Mouse (Mus musculus) midbrain, embryonic 12.5 days (tissue): ENCODE data around the gene Cirbp. TPM values are rescaled to one million over a fixed set of nuclear protein-coding genes. Genes with fewer than 3 reads are reported as not detected.

Experiments
- ATAC-seq: fragments of 200-750 bp; cut with Nextera tagmentation; 2 replicates; pipeline ENCODE4 v1.8.0; 2017; ENCODE audit warnings: low read depth, moderate TSS enrichment, moderate library complexity; ENCODE audit not compliant: low FRiP score
- H3K27ac ChIP-seq: fragments of 300-500 bp; sonication (generic); replicated peaks from 2 replicates; pipeline ENCODE4 v1.5.1; 2016; ENCODE audit warnings: mild to moderate bottlenecking
- H3K27me3 ChIP-seq: fragments of 300-500 bp; sonication (generic); 2 replicates; pipeline ENCODE4 v1.6.1; 2016; ENCODE audit warnings: mild to moderate bottlenecking
- H3K36me3 ChIP-seq: fragments of 300-500 bp; sonication (generic); 2 replicates; pipeline ENCODE4 v1.6.1; 2016
- H3K4me1 ChIP-seq: fragments of 300-500 bp; sonication (generic); 2 replicates; pipeline ENCODE4 v1.6.1; 2016
- H3K4me2 ChIP-seq: fragments of 300-500 bp; sonication (generic); replicated peaks from 2 replicates; pipeline ENCODE4 v1.6.1; 2016; ENCODE audit warnings: mild to moderate bottlenecking, moderate library complexity
- H3K4me3 ChIP-seq: fragments of 300-500 bp; sonication (generic); 2 replicates; pipeline ENCODE4 v1.5.1; 2016; ENCODE audit warnings: mild to moderate bottlenecking
- H3K9ac ChIP-seq: fragments of 300-500 bp; sonication (generic); replicated peaks from 2 replicates; pipeline ENCODE4 v1.6.1; 2016; ENCODE audit warnings: mild to moderate bottlenecking, moderate library complexity
- H3K9me3 ChIP-seq: fragments of 300-500 bp; sonication (generic); 2 replicates; pipeline ENCODE4 v1.6.1; 2016; ENCODE audit warnings: mild to moderate bottlenecking
- WGBS: fragments of 180-500 bp; shearing (Covaris S2); methylation state at CpG from one replicate; pipeline ENCODE4 v1.1.7; 2016; 5-methylcytosine and 5-hydroxymethylcytosine counted together
- polyA plus RNA-seq: library from polyadenylated mRNA; unstranded; fragments of >200 nt; fragmentation: Nextera tagmentation; extraction: Ambion mirVana; gene quantifications from 2 replicates; pipeline ENCODE4 v1.2.1, GENCODE M21; 2016

The Cirbp gene
- polyA plus RNA-seq, 1 experiment from 2014 or later, result 233 TPM

GRCm38 (mm10) chr10:80147146-80147718 is 18.6 kb upstream of the Cirbp start:
- H3K27me3 ChIP-seq, result no peaks in the 10 kb centered on the region
- peaks cover 49% of the 10 kb centered on the region for H3K4me1 ChIP-seq
- peak overlapping the region; percentile 89; the same call in 1 of the 2 replicates for H3K9ac ChIP-seq
- peak overlapping the region; percentile 96 for H3K4me2 ChIP-seq
- H3K36me3 ChIP-seq, result peaks cover 42% of the 10 kb centered on the region
- H3K9me3 ChIP-seq, result no peaks in the 10 kb centered on the region
- peak overlapping the region; percentile 98 for H3K27ac ChIP-seq
- peak overlapping the region; percentile 100 for H3K4me3 ChIP-seq
- 77% methylated on average over 5 of the region's 5 CpGs for WGBS
- no peak for ATAC-seq

DNA sequence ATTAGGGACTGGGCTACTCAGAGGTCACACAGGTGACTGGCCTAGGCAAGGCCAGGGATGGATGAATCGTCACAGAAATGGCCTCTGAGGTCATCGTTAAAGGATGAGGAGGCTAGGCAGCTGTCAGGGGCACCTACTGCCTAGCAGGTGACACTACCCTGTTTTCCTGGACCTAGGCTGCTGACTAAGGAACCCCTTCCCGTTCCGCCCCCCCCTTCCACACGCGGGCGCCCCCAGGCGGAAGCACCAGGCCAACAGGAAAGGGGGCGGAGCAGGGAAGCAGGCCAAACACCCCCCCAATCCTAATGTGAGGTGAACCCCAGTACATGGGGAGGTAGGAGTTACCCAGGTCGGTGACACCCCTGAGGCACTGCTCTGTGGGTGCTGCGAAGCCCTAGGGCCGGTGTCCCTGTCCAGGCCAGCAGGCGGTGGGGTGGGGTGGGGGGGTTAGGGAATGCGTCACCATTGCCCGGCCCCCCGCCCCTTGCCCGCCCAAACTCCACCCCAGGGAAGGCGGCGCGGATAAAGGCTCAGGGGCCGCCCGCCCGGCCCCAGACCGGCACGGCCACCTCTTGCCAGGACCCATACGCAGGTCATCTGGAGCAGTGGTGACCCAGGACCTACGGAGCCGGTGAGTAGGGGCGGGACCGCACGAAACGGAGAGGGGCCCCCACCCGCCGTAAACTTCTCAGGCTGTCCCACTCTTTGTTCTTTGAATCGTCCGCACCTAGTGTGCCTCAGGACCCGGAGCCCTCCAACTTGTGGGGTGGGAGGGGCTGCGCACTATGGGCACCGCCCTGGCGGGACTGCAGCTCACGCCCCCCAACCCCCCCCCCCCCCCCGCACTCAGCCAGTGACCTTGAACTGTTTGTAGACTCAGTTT is 17.8 kb upstream of the Cirbp start, which contains the start of gene Midn:
Midn (plus strand) TSS at position 554 of the 883 bp plus-strand sequence.
- Histone ChIP-seq H3K4me2 (peak within 1 kb of the TSS; percentile 96), H3K36me3 (peaks cover 49% of the 10 kb centered on the region), H3K9me3 (no peaks in the 10 kb centered on the region), H3K27ac (peak within 1 kb of the TSS; percentile 98), H3K9ac (peak within 1 kb of the TSS; percentile 89), H3K27me3 (no peaks in the 10 kb centered on the region), H3K4me3 (peak within 1 kb of the TSS; percentile 100), H3K4me1 (peaks cover 51% of the 10 kb centered on the region)
- peak; percentile 21 for ATAC-seq
- 1% methylated on average over 26 of the region's 42 CpGs for WGBS

DNA sequence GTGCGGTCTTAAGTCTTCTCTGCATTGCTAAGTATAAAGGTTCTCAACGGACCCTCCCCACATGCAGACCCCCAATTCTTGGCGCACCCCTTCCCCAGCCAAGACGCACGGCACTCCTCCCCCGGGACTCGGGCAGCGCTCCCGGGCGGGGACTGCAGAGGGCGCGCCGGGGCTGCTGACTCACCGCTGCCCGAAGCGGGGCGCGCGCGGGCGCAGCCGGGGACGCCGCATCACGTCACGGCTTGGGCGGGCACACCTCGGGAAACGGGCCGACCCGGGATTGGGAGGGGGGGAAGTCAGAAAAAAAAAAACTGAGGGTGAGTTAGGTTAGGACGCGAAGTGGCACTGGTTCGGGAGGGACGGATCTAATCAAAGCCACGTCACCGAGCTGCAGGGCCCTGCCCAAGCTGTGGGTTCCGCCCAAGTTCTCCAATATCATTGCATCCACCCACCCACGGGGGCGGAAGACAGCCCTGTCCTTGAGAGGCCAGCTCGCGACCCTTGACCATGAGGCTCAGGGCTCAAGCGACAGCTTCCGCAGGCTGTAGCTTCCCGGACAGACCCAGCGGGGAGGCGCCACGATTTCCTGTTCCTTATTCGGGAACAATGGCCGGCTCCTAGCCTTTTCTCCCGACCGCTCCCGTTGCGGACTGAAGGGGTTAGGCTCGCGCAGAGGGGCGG is 17.0 kb upstream of the Cirbp start:
- H3K4me1 ChIP-seq, result peaks cover 52% of the 10 kb centered on the region

GRCm38 (mm10) chr10:80149291-80150225 is 16.2 kb upstream of the Cirbp start:
- H3K27ac ChIP-seq, result peak overlapping the region; percentile 100
- H3K4me3 ChIP-seq, result peak overlapping the region; percentile 100
- H3K4me2 ChIP-seq, result peak overlapping the region; percentile 96
- H3K27me3 ChIP-seq, result no peaks in the 10 kb centered on the region
- peaks cover 54% of the 10 kb centered on the region for H3K36me3 ChIP-seq
- peak overlapping the region; percentile 100 for H3K9ac ChIP-seq
- peak; percentile 78 for ATAC-seq
- no peaks in the 10 kb centered on the region for H3K9me3 ChIP-seq
- H3K4me1 ChIP-seq, result peaks cover 56% of the 10 kb centered on the region
- WGBS, result 0% methylated on average over 84 of the region's 88 CpGs

More for the DNA sequence above, 17.0 kb upstream of the Cirbp start:
- peaks cover 54% of the 10 kb centered on the region for H3K36me3 ChIP-seq
- H3K27ac ChIP-seq, result peak overlapping the region; percentile 98
- peak; percentile 45 for ATAC-seq
- no peaks in the 10 kb centered on the region for H3K27me3 ChIP-seq
- no peaks in the 10 kb centered on the region for H3K9me3 ChIP-seq
- peak overlapping the region; percentile 89 for H3K9ac ChIP-seq
- peak overlapping the region; percentile 100 for H3K4me3 ChIP-seq
- under 1% methylated on average over 57 of the region's 57 CpGs for WGBS
- H3K4me2 ChIP-seq, result peak overlapping the region; percentile 96

DNA sequence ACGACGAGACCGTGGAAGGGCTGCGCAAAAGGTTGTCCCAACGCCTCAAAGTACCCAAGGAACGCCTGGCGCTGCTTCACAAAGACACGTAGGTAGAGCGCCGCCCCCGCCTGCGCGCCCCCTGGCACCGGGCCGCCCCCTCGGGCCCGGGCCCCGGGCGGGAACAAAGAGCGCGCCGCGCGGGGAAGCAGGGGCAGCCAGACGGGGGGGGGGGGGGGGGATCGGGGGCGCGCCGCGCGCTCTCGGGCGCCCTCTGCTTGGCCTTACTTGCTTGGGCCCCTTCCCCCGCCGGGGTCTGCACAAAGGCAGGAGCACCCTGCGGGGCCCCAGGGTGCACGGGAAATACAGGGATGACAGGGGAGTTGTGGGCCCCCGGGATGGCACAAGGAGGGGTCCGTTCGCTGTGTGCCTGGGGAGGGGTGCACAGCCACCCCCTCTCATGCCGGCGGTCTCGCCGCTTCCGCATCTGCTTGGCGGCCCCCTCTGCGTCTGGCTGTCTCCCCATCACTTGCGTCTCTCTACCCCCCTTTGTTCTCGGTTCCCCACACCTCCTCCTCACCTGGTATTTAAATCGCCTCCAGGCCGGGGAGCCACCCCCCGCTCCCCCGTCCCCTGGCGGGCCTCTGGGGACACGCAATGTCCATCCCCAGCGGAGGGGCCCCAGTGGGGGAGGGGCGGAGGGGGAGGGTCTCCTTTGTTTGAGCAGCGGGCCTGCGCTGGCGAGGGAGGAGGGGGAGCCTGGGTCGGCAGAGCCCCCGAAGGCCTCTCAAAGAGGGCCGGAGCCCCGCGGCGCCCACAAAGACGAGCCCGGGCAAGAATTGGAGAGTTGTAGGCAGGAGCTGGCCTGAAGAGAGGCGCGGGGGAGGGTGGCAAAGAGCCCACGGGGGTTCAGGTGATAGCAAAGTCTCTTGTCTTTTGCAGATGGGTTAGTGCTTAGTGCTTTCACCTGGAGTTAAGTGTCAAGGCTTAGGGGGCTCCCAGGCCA is 15.3 kb upstream of the Cirbp start:
- no peak; the same call in 1 of the 2 replicates for ATAC-seq
- peak overlapping the region; percentile 100 for H3K9ac ChIP-seq
- peaks cover 58% of the 10 kb centered on the region for H3K4me1 ChIP-seq
- peak overlapping the region; percentile 100 for H3K27ac ChIP-seq
- WGBS, result under 1% methylated on average over 54 of the region's 71 CpGs
- peaks cover 54% of the 10 kb centered on the region for H3K36me3 ChIP-seq
- no peaks in the 10 kb centered on the region for H3K27me3 ChIP-seq
- peak overlapping the region; percentile 100 for H3K4me3 ChIP-seq
- peak overlapping the region; percentile 96 for H3K4me2 ChIP-seq
- no peaks in the 10 kb centered on the region for H3K9me3 ChIP-seq

GRCm38 (mm10) chr10:80151211-80152034 is 14.4 kb upstream of the Cirbp start:
- Histone ChIP-seq H3K9ac (peak overlapping the region; percentile 100), H3K27me3 (no peaks in the 10 kb centered on the region), H3K27ac (peak overlapping the region; percentile 100), H3K4me1 (peaks cover 58% of the 10 kb centered on the region), H3K4me2 (peak overlapping the region; percentile 96), H3K36me3 (peaks cover 55% of the 10 kb centered on the region), H3K9me3 (no peaks in the 10 kb centered on the region), H3K4me3 (peak overlapping the region; percentile 100)
- under 1% methylated on average over 26 of the region's 26 CpGs for WGBS
- ATAC-seq, result no peak

GRCm38 (mm10) chr10:80152071-80152872 is 13.5 kb upstream of the Cirbp start:
- peak overlapping the region; percentile 100 for H3K4me3 ChIP-seq
- no peaks in the 10 kb centered on the region for H3K27me3 ChIP-seq
- peak overlapping the region; percentile 100 for H3K9ac ChIP-seq
- ATAC-seq, result no peak
- peak overlapping the region; percentile 100 for H3K27ac ChIP-seq
- peak overlapping the region; percentile 96 for H3K4me2 ChIP-seq
- peaks cover 60% of the 10 kb centered on the region for H3K4me1 ChIP-seq
- H3K9me3 ChIP-seq, result no peaks in the 10 kb centered on the region
- H3K36me3 ChIP-seq, result peaks cover 64% of the 10 kb centered on the region
- 4% methylated on average over 15 of the region's 15 CpGs for WGBS

DNA sequence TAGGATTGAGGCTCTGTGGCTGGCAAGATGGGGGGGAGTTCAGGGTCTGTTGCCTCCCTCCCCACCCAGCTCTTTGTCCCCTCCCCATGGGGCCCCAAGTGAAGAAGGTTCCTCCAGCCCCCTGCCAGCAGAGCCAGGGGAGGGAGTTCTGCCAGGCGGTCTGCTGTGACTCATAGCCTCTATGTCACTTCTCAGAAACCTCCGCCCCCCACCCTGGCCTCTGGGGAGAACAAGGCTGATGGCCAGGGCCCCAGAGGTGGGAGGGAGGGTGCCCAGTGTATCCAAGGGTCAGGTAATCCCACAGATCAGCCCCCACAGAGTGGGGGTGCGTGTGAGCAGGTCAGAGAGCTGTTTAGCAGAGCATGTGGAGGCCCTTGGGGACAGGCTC is 12.9 kb upstream of the Cirbp start:
- H3K36me3 ChIP-seq, result peaks cover 67% of the 10 kb centered on the region
- H3K4me2 ChIP-seq, result peak overlapping the region; percentile 96
- H3K9ac ChIP-seq, result peak overlapping the region; percentile 100
- peak overlapping the region; percentile 100 for H3K27ac ChIP-seq
- no peaks in the 10 kb centered on the region for H3K27me3 ChIP-seq
- ATAC-seq, result no peak
- H3K4me1 ChIP-seq, result peaks cover 59% of the 10 kb centered on the region
- 34% methylated on average over 3 of the region's 3 CpGs for WGBS
- H3K4me3 ChIP-seq, result peak overlapping the region; percentile 100
- no peaks in the 10 kb centered on the region for H3K9me3 ChIP-seq

GRCm38 (mm10) chr10:80153713-80154112 is 12.1 kb upstream of the Cirbp start:
- Histone ChIP-seq H3K9me3 (no peaks in the 10 kb centered on the region), H3K4me1 (peaks cover 66% of the 10 kb centered on the region), H3K27me3 (no peaks in the 10 kb centered on the region), H3K36me3 (peaks cover 67% of the 10 kb centered on the region), H3K9ac (peak overlapping the region; percentile 100), H3K4me2 (peak overlapping the region; percentile 96), H3K4me3 (peak overlapping the region; percentile 100), H3K27ac (peak overlapping the region; percentile 100)
- WGBS, result 87% methylated on average over 19 of the region's 19 CpGs
- ATAC-seq, result no peak
